Mouse (Mus musculus) forelimb bud, embryonic 11.5 days (tissue): ENCODE measurements around the gene 2210016L21Rik.
A peak's percentile ranks its signal among the peaks of the same experiment; 100 is the strongest.
"Not testable (repeated sequence)": the region's sequence is repeated elsewhere in the genome, so short reads cannot be mapped to it uniquely, and the experiment has no call there.

ENCODE experiments used
- DNase-seq: peaks from one replicate; pipeline ENCODE4 v3.0.0-alpha.2; 2012; ENCODE audit warnings: low read depth, low spot score

2210016L21Rik gene

GRCm38 (mm10) chr5:114942074-114942765 is at the start of gene 2210016L21Rik:
Gene 2210016L21Rik, plus strand, starts transcription at chr5:114942158.
- DNase-seq, result peak; percentile 92

- DNase-seq, result no peak
Observed at GRCm38 (mm10) chr5:114895542-114895941, 46.4 kb upstream of the 2210016L21Rik start.

- no peak for DNase-seq
Observed at GRCm38 (mm10) chr5:114896688-114897373, 45.1 kb upstream of the 2210016L21Rik start, which contains the start of gene Oasl2. Gene Oasl2, plus strand, starts transcription at chr5:114896936.

GRCm38 (mm10) chr5:114897374-114897793 is 44.6 kb upstream of the 2210016L21Rik start:
- no peak for DNase-seq

- DNase-seq, result no peak
Observed at GRCm38 (mm10) chr5:114898857-114899256, 43.1 kb upstream of the 2210016L21Rik start.

- peak; percentile 51 for DNase-seq
Observed at GRCm38 (mm10) chr5:114902413-114902812, 39.5 kb upstream of the 2210016L21Rik start.

- DNase-seq, result no peak
Observed at GRCm38 (mm10) chr5:114908598-114909305, 33.2 kb upstream of the 2210016L21Rik start.

GRCm38 (mm10) chr5:114913686-114914085 is 28.3 kb upstream of the 2210016L21Rik start:
- DNase-seq, result no peak

GRCm38 (mm10) chr5:114914855-114915254 is 27.1 kb upstream of the 2210016L21Rik start:
- no peak for DNase-seq

- no peak for DNase-seq
Observed at GRCm38 (mm10) chr5:114915854-114916253, 26.1 kb upstream of the 2210016L21Rik start.

- no peak for DNase-seq
Observed at GRCm38 (mm10) chr5:114916777-114917176, 25.2 kb upstream of the 2210016L21Rik start.

- not testable (repeated sequence) for DNase-seq
Observed at GRCm38 (mm10) chr5:114917357-114917756, 24.6 kb upstream of the 2210016L21Rik start.

GRCm38 (mm10) chr5:114921551-114922365 is 20.2 kb upstream of the 2210016L21Rik start:
- DNase-seq, result no peak

GRCm38 (mm10) chr5:114922366-114922731 is 19.6 kb upstream of the 2210016L21Rik start:
- peak; percentile 69 for DNase-seq

- DNase-seq, result no peak
Observed at GRCm38 (mm10) chr5:114922998-114923473, 18.9 kb upstream of the 2210016L21Rik start, which contains the start of gene Oasl1. Gene Oasl1, plus strand, starts transcription at chr5:114923240.

GRCm38 (mm10) chr5:114926153-114926684 is 15.7 kb upstream of the 2210016L21Rik start:
- no peak for DNase-seq

- DNase-seq, result no peak
Observed at GRCm38 (mm10) chr5:114926753-114927152, 15.2 kb upstream of the 2210016L21Rik start.

- DNase-seq, result no peak
Observed at GRCm38 (mm10) chr5:114931626-114932025, 10.3 kb upstream of the 2210016L21Rik start.

GRCm38 (mm10) chr5:114933206-114933605 is 8.8 kb upstream of the 2210016L21Rik start:
- no peak for DNase-seq

- no peak for DNase-seq
Observed at GRCm38 (mm10) chr5:114935838-114936237, 6.1 kb upstream of the 2210016L21Rik start.

- DNase-seq, result not testable (repeated sequence)
Observed at GRCm38 (mm10) chr5:114941138-114941537, 820 bp upstream of the 2210016L21Rik start.
